Mouse (Mus musculus): ENCODE results near the gene Aldh1l1.
A peak's percentile ranks its signal among the peaks of the same experiment; 100 is the strongest.

The Aldh1l1 gene

GRCm38 (mm10) chr6:90553197-90553596, 67.0 kb downstream of the Aldh1l1 start:
- no peak for DNase-seq

- peak; percentile 64 for DNase-seq
These were observed 67.5 kb downstream of the Aldh1l1 start for GRCm38 (mm10) chr6:90553682-90554081.

- peak; percentile 29 for DNase-seq
These were observed 70.4 kb downstream of the Aldh1l1 start for GRCm38 (mm10) chr6:90556534-90557058.

GRCm38 (mm10) chr6:90557077-90557476, 70.8 kb downstream of the Aldh1l1 start:
- DNase-seq: no peak

GRCm38 (mm10) chr6:90557829-90558693, 71.8 kb downstream of the Aldh1l1 start:
- DNase-seq: no peak

GRCm38 (mm10) chr6:90560390-90561058, 74.3 kb downstream of the Aldh1l1 start:
- no peak for DNase-seq

- no peak for DNase-seq
These were observed 75.1 kb downstream of the Aldh1l1 start for GRCm38 (mm10) chr6:90561234-90561781.

GRCm38 (mm10) chr6:90564240-90564639, 78.0 kb downstream of the Aldh1l1 start:
- no peak for DNase-seq

GRCm38 (mm10) chr6:90565357-90566215, 79.4 kb downstream of the Aldh1l1 start:
- DNase-seq: no peak

GRCm38 (mm10) chr6:90567486-90567885, 81.3 kb downstream of the Aldh1l1 start:
- DNase-seq: no peak

GRCm38 (mm10) chr6:90567928-90568327, 81.7 kb downstream of the Aldh1l1 start:
- no peak for DNase-seq

- DNase-seq: no peak
These were observed 82.5 kb downstream of the Aldh1l1 start for GRCm38 (mm10) chr6:90568721-90569120.

- DNase-seq: no peak
These were observed 83.6 kb downstream of the Aldh1l1 start for GRCm38 (mm10) chr6:90569736-90570383.

GRCm38 (mm10) chr6:90570392-90570791, 84.2 kb downstream of the Aldh1l1 start:
- peak; percentile 48 for DNase-seq

- peak; percentile 76 for DNase-seq
These were observed 89.1 kb downstream of the Aldh1l1 start for GRCm38 (mm10) chr6:90575261-90575715.

GRCm38 (mm10) chr6:90578174-90578573, 91.9 kb downstream of the Aldh1l1 start:
- DNase-seq: no peak

GRCm38 (mm10) chr6:90582331-90582730, 96.1 kb downstream of the Aldh1l1 start:
- DNase-seq: no peak

GRCm38 (mm10) chr6:90588113-90588512, 101.9 kb downstream of the Aldh1l1 start:
- no peak for DNase-seq

- DNase-seq: no peak
These were observed 104.5 kb downstream of the Aldh1l1 start for GRCm38 (mm10) chr6:90590707-90591106.

GRCm38 (mm10) chr6:90594972-90595371, 108.7 kb downstream of the Aldh1l1 start:
- no peak for DNase-seq

GRCm38 (mm10) chr6:90597060-90597459, 110.8 kb downstream of the Aldh1l1 start:
- DNase-seq: no peak

- peak; percentile 81 for DNase-seq
These were observed 111.4 kb downstream of the Aldh1l1 start for GRCm38 (mm10) chr6:90597592-90597991.
